Mouse (Mus musculus) adrenal gland, postnatal 10 days (tissue): Measurements from ENCODE around the gene Zfyve27. TPM values are rescaled to one million over a fixed set of nuclear protein-coding genes. Genes with fewer than 3 reads are reported as not detected.

Experiments
- DNase-seq: peaks from one replicate; pipeline ENCODE4 v3.0.0; 2021; ENCODE audit warnings: mixed read lengths
- total RNA-seq, 2 experiments: library from RNA; stranded (reverse); gene quantifications; 2 replicates each; pipeline ENCODE4 v1.2.3; 2021

Zfyve27 gene
- total RNA-seq, 2 experiments from 2014 or later = 36.9 to 52.9 TPM

- no peak for DNase-seq
Observed at GRCm38 (mm10) chr19:42237602-42238340, 74.0 kb downstream of the Zfyve27 start.

- DNase-seq = no peak
Observed at GRCm38 (mm10) chr19:42238341-42238715, 74.6 kb downstream of the Zfyve27 start.

- no peak for DNase-seq
Observed at GRCm38 (mm10) chr19:42240881-42241280, 77.1 kb downstream of the Zfyve27 start.

GRCm38 (mm10) chr19:42243401-42243800, 79.7 kb downstream of the Zfyve27 start:
- peak; percentile 20 for DNase-seq

Other genes with a start within 250 kb of the Zfyve27 start
- 10 to 100 TPM; 24.3 to 25.5 TPM for gene Exosc1, start 230.5 kb upstream of the Zfyve27 start, total RNA-seq
- gene Zdhhc16, start 230.5 kb upstream of the Zfyve27 start, total RNA-seq = 10 to 100 TPM; 30.7 to 36.7 TPM
- gene Mms19, start 182.8 kb upstream of the Zfyve27 start, total RNA-seq = 10 to 100 TPM; 15.5 to 24.2 TPM
- gene Ubtd1, start 182.2 kb upstream of the Zfyve27 start, total RNA-seq = 10 to 100 TPM; 17.1 to 20.2 TPM
- 1 to 10 TPM; 2.2 to 5.9 TPM for gene Ankrd2, start 128.0 kb upstream of the Zfyve27 start, total RNA-seq
- gene Hoga1, start 118.3 kb upstream of the Zfyve27 start, total RNA-seq = 10 to 100 TPM; 24.6 to 39.9 TPM
- gene 4933411K16Rik, start 111.7 kb upstream of the Zfyve27 start, total RNA-seq = 1 to 10 TPM in 1 of 2 experiments, under 1 TPM in 1; 0.75 to 1.3 TPM
- 1 to 10 TPM; 6.5 to 9.7 TPM for gene Morn4, start 77.6 kb upstream of the Zfyve27 start, total RNA-seq
- 10 to 100 TPM; 37.0 to 41.3 TPM for gene Pi4k2a, start 73.5 kb upstream of the Zfyve27 start, total RNA-seq
- 10 to 100 TPM; 15.9 to 33.2 TPM for gene Avpi1, start 34.9 kb upstream of the Zfyve27 start, total RNA-seq
- 10 to 100 TPM; 42.0 to 46.4 TPM for gene Marveld1, start 16.6 kb upstream of the Zfyve27 start, total RNA-seq
- 1 to 10 TPM; 5.1 to 6.2 TPM for gene Sfrp5, start 38.3 kb downstream of the Zfyve27 start, total RNA-seq
- 1 to 10 TPM in 1 of 2 experiments, under 1 TPM in 1; 0.99 to 2.3 TPM for gene Golga7b, start 83.6 kb downstream of the Zfyve27 start, total RNA-seq